Mouse (Mus musculus): ENCODE measurements around the gene Slc25a13.

DNA sequence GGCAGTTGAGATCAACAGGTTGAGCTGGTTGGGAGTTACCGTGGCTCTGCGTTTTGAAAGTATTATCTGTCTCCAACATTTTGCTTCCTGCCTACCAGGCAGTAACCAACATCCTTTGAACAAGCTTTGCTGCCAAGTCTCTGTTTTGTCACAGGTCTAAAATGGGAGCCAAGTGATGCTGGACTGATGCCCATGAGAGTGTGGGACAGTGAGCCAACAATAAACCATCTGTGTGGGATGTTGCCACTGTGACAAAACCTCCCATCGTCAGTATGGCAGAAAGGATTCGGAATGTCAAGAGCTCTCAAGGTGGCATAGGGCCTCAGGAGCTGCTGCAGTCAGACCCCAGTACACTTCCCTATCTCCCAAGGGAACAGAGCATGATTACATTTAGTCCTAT is 128.8 kb downstream of the Slc25a13 start:
- no peak for TF ChIP-seq CTCF (IDR thresholded peaks at IDR 0.05; ENCODE audit: low read depth, low read length)
- no peak for TF ChIP-seq EP300 (IDR thresholded peaks at IDR 0.05; ENCODE audit: insufficient read depth, low read depth, low read length)
